Mouse (Mus musculus) brain, embryonic 14.5 days (tissue): Measurements from ENCODE around the gene Tnrc6b.

Experiments
- CTCF ChIP-seq: fragments of 200-500 bp; IDR thresholded peaks from 2 replicates; pipeline ENCODE4 v1.5.1; 2012; ENCODE audit warnings: inconsistent platforms, mild to moderate bottlenecking, moderate library complexity, borderline replicate concordance; ENCODE audit not compliant: insufficient read depth, insufficient read length; ENCODE audit errors: extremely low read depth
- POLR2A ChIP-seq: fragments of 200-500 bp; IDR thresholded peaks from 2 replicates; pipeline ENCODE4 v1.6.1; 2012; ENCODE audit warnings: mild to moderate bottlenecking, inconsistent platforms, borderline replicate concordance; ENCODE audit not compliant: poor library complexity, insufficient read depth, insufficient read length, severe bottlenecking; ENCODE audit errors: extremely low read depth

DNA sequence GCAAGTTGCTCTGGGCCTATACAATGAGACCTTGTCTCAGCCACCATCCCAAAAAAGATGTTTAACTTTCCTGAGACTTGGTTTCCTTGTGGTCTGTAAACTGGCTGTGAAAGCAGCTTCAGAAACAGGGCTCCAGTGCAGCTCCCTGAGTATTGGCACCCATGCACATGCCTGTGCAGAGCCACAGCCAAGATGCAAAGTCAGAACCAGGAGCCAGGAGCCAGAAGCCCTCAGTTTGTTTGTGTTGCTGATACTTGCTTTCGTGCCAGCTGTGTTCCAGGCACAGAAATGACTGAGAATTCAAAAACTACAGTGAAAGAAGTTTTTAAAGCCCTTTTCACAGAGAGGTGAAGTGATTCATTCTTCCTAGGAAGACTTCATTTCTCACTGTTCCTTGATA is 6.3 kb downstream of the Tnrc6b start:
- TF ChIP-seq POLR2A (no peak), CTCF (no peak)
